Mouse (Mus musculus) embryonic facial prominence, embryonic 14.5 days (tissue): ENCODE results near the gene Figla. TPM values are rescaled to one million over a fixed set of nuclear protein-coding genes. Genes with fewer than 3 reads are reported as not detected.

Source experiments
- ATAC-seq: fragments of 200-750 bp; cut with Nextera tagmentation; 2 replicates; pipeline ENCODE4 v1.8.0; 2017; ENCODE audit warnings: low read depth, moderate number of reproducible peaks, moderate TSS enrichment
- DNase-seq: peaks from one replicate; pipeline ENCODE4 v3.0.0-alpha.2; 2015; ENCODE audit warnings: low spot score
- H3K27ac ChIP-seq: fragments of 300-500 bp; sonication (generic); replicated peaks from 2 replicates; pipeline ENCODE4 v1.5.1; 2014; ENCODE audit warnings: low read depth, mild to moderate bottlenecking, low read length, moderate library complexity
- H3K27me3 ChIP-seq: fragments of 300-500 bp; sonication (generic); replicated peaks from 2 replicates; pipeline ENCODE4 v1.6.1; 2014; ENCODE audit warnings: low read length; ENCODE audit not compliant: control insufficient read depth, insufficient read depth
- H3K36me3 ChIP-seq: fragments of 300-500 bp; sonication (generic); 2 replicates; pipeline ENCODE4 v1.6.1; 2014; ENCODE audit warnings: low read length, mixed read lengths; ENCODE audit not compliant: control insufficient read depth, insufficient read depth
- H3K4me1 ChIP-seq: fragments of 300-500 bp; sonication (generic); 2 replicates; pipeline ENCODE4 v1.6.1; 2014; ENCODE audit warnings: antibody characterized with exemption, low read length; ENCODE audit not compliant: control insufficient read depth, insufficient read depth
- H3K4me2 ChIP-seq: fragments of 300-500 bp; sonication (generic); 2 replicates; pipeline ENCODE4 v1.6.1; 2014; ENCODE audit warnings: low read depth, mild to moderate bottlenecking, low read length, moderate library complexity, mixed read lengths
- H3K4me3 ChIP-seq: fragments of 300-500 bp; sonication (generic); 2 replicates; pipeline ENCODE4 v1.5.1; 2014; ENCODE audit warnings: low read depth, mild to moderate bottlenecking, low read length
- H3K9ac ChIP-seq: fragments of 300-500 bp; sonication (generic); 2 replicates; pipeline ENCODE4 v1.6.1; 2014; ENCODE audit warnings: low read depth, mild to moderate bottlenecking, low read length, moderate library complexity, mixed read lengths
- H3K9me3 ChIP-seq: fragments of 300-500 bp; sonication (generic); 2 replicates; pipeline ENCODE4 v1.6.1; 2016; ENCODE audit warnings: low read length; ENCODE audit not compliant: control insufficient read depth
- WGBS: fragments of 180-500 bp; shearing (Covaris S2); extraction: QIAGEN DNeasy Blood & Tissue Kit; methylation state at CpG from one replicate; pipeline ENCODE4 v1.1.7; 2014; 5-methylcytosine and 5-hydroxymethylcytosine counted together
- polyA plus RNA-seq: library from polyadenylated mRNA; unstranded; fragments of >200 nt; fragmentation: Nextera tagmentation; extraction: Ambion mirVana; gene quantifications from 2 replicates; pipeline ENCODE4 v1.2.1, GENCODE M21; 2014

The Figla gene
- polyA plus RNA-seq, 1 experiment from 2014 or later = not detected

- H3K4me2 ChIP-seq = no peak overlapping the region
- no peaks in the 10 kb centered on the region for H3K4me1 ChIP-seq
- no peaks in the 10 kb centered on the region for H3K9me3 ChIP-seq
- ATAC-seq = no peak
- no peak overlapping the region for H3K4me3 ChIP-seq
- no peaks in the 10 kb centered on the region for H3K36me3 ChIP-seq
- DNase-seq = no peak
- no peak overlapping the region for H3K27ac ChIP-seq
- no peak overlapping the region for H3K9ac ChIP-seq
- no peaks in the 10 kb centered on the region for H3K27me3 ChIP-seq
- 56% methylated on average over 2 of the region's 2 CpGs for WGBS
Measured at GRCm38 (mm10) chr6:86038901-86039300, 22.9 kb downstream of the Figla start.

- WGBS = 29% methylated on average over 1 of the region's 1 CpGs
- Histone ChIP-seq H3K36me3 (no peaks in the 10 kb centered on the region), H3K4me1 (no peaks in the 10 kb centered on the region), H3K27ac (no peak overlapping the region), H3K27me3 (no peaks in the 10 kb centered on the region), H3K4me2 (no peak overlapping the region), H3K9me3 (no peaks in the 10 kb centered on the region), H3K4me3 (no peak overlapping the region), H3K9ac (no peak overlapping the region)
- no peak for DNase-seq
- ATAC-seq = no peak
Measured at GRCm38 (mm10) chr6:86040140-86040539, 24.2 kb downstream of the Figla start.

GRCm38 (mm10) chr6:86047510-86047909 lies 31.5 kb downstream of the Figla start:
- DNase-seq (no peak), ATAC-seq (no peak)
- no peak overlapping the region for H3K9ac ChIP-seq
- no peaks in the 10 kb centered on the region for H3K27me3 ChIP-seq
- 88% methylated on average over 11 of the region's 11 CpGs for WGBS
- no peaks in the 10 kb centered on the region for H3K36me3 ChIP-seq
- H3K9me3 ChIP-seq = no peaks in the 10 kb centered on the region
- no peak overlapping the region for H3K4me2 ChIP-seq
- H3K27ac ChIP-seq = no peak overlapping the region
- H3K4me1 ChIP-seq = no peaks in the 10 kb centered on the region
- no peak overlapping the region for H3K4me3 ChIP-seq

- no peak overlapping the region for H3K4me2 ChIP-seq
- H3K4me3 ChIP-seq = no peak overlapping the region
- no peaks in the 10 kb centered on the region for H3K9me3 ChIP-seq
- ATAC-seq (no peak), DNase-seq (no peak)
- no peaks in the 10 kb centered on the region for H3K36me3 ChIP-seq
- WGBS = 74% methylated on average over 5 of the region's 5 CpGs
- H3K9ac ChIP-seq = no peak overlapping the region
- H3K4me1 ChIP-seq = no peaks in the 10 kb centered on the region
- no peak overlapping the region for H3K27ac ChIP-seq
- H3K27me3 ChIP-seq = no peaks in the 10 kb centered on the region
Measured at GRCm38 (mm10) chr6:86048509-86048908, 32.5 kb downstream of the Figla start.

- no peak overlapping the region for H3K9ac ChIP-seq
- 58% methylated on average over 6 of the region's 6 CpGs for WGBS
- DNase-seq = no peak
- no peak overlapping the region for H3K27ac ChIP-seq
- H3K27me3 ChIP-seq = no peaks in the 10 kb centered on the region
- no peak overlapping the region for H3K4me3 ChIP-seq
- no peak overlapping the region for H3K4me2 ChIP-seq
- no peak for ATAC-seq
- H3K4me1 ChIP-seq = no peaks in the 10 kb centered on the region
- no peaks in the 10 kb centered on the region for H3K36me3 ChIP-seq
- H3K9me3 ChIP-seq = no peaks in the 10 kb centered on the region
Measured at GRCm38 (mm10) chr6:86050586-86051268, 34.8 kb downstream of the Figla start.

- H3K36me3 ChIP-seq = no peaks in the 10 kb centered on the region
- no peak overlapping the region for H3K4me2 ChIP-seq
- no peak overlapping the region for H3K4me3 ChIP-seq
- no peaks in the 10 kb centered on the region for H3K27me3 ChIP-seq
- ATAC-seq (peak; percentile 58), DNase-seq (no peak)
- H3K9ac ChIP-seq = no peak overlapping the region
- no peak overlapping the region; the same call in 1 of the 2 replicates for H3K27ac ChIP-seq
- no peaks in the 10 kb centered on the region for H3K4me1 ChIP-seq
- 36% methylated on average over 6 of the region's 7 CpGs for WGBS
- H3K9me3 ChIP-seq = no peaks in the 10 kb centered on the region
Measured at GRCm38 (mm10) chr6:86052032-86052459, 36.1 kb downstream of the Figla start.

GRCm38 (mm10) chr6:86052556-86052955 lies 36.6 kb downstream of the Figla start:
- H3K36me3 ChIP-seq = no peaks in the 10 kb centered on the region
- no peaks in the 10 kb centered on the region for H3K27me3 ChIP-seq
- H3K9me3 ChIP-seq = no peaks in the 10 kb centered on the region
- no peak overlapping the region for H3K9ac ChIP-seq
- no peak overlapping the region; the same call in 1 of the 2 replicates for H3K27ac ChIP-seq
- WGBS = 58% methylated on average over 4 of the region's 4 CpGs
- DNase-seq (no peak), ATAC-seq (0 out of 2 replicates have a peak, but pooled peaks have one; percentile 28)
- no peak overlapping the region for H3K4me2 ChIP-seq
- H3K4me1 ChIP-seq = no peaks in the 10 kb centered on the region
- H3K4me3 ChIP-seq = no peak overlapping the region

GRCm38 (mm10) chr6:86053099-86053498 lies 37.1 kb downstream of the Figla start:
- Histone ChIP-seq H3K27me3 (no peaks in the 10 kb centered on the region), H3K9ac (no peak overlapping the region), H3K27ac (no peak overlapping the region), H3K4me3 (no peak overlapping the region), H3K9me3 (no peaks in the 10 kb centered on the region), H3K36me3 (no peaks in the 10 kb centered on the region), H3K4me1 (no peaks in the 10 kb centered on the region), H3K4me2 (no peak overlapping the region)
- DNase-seq (peak; percentile 41), ATAC-seq (peak; percentile 44; the same call in 1 of the 2 replicates)
- 34% methylated on average over 4 of the region's 4 CpGs for WGBS

- Histone ChIP-seq H3K27me3 (no peaks in the 10 kb centered on the region), H3K9me3 (no peaks in the 10 kb centered on the region), H3K36me3 (no peaks in the 10 kb centered on the region), H3K27ac (no peak overlapping the region), H3K4me2 (no peak overlapping the region), H3K4me1 (no peaks in the 10 kb centered on the region), H3K9ac (no peak overlapping the region), H3K4me3 (no peak overlapping the region)
- 71% methylated on average over 5 of the region's 5 CpGs for WGBS
- DNase-seq (no peak), ATAC-seq (no peak)
Measured at GRCm38 (mm10) chr6:86053594-86053993, 37.6 kb downstream of the Figla start.
